Mouse (Mus musculus): ENCODE data around the gene Aimp2.

Aimp2 gene

GRCm38 (mm10) chr5:143909417-143910400 is at the start of gene Aimp2, which contains the start of gene Pms2:
TSS of gene Aimp2 (minus strand) at chr5:143909847.
TSS of gene Pms2 (plus strand) at chr5:143909964.
- in situ Hi-C loops (cut with MboI; ENCODE audit: low pct_unique_long_range_greater_than_20kb in 1 of 2, low sequenced_read_pairs in 2 of 2, unreplicated experiment in 1 of 2) = no loop called here

GRCm38 (mm10) chr5:143957101-143957500 is 47.5 kb upstream of the Aimp2 start:
- in situ Hi-C loops (cut with MboI; ENCODE audit: low pct_unique_long_range_greater_than_20kb in 1 of 2, low sequenced_read_pairs in 2 of 2, unreplicated experiment in 1 of 2) = no loop called here

GRCm38 (mm10) chr5:143950016-143950415 is 40.4 kb upstream of the Aimp2 start:
- in situ Hi-C loops (cut with MboI; ENCODE audit: low pct_unique_long_range_greater_than_20kb in 1 of 2, low sequenced_read_pairs in 2 of 2, unreplicated experiment in 1 of 2) = no loop called here

GRCm38 (mm10) chr5:143948361-143948760 is 38.7 kb upstream of the Aimp2 start:
- in situ Hi-C loops (cut with MboI; ENCODE audit: low pct_unique_long_range_greater_than_20kb in 1 of 2, low sequenced_read_pairs in 2 of 2, unreplicated experiment in 1 of 2) = no loop called here

- in situ Hi-C loops (cut with MboI; ENCODE audit: low pct_unique_long_range_greater_than_20kb in 1 of 2, low sequenced_read_pairs in 2 of 2, unreplicated experiment in 1 of 2) = no loop called here
Observed at GRCm38 (mm10) chr5:143943231-143944125, 33.8 kb upstream of the Aimp2 start.

- in situ Hi-C loops (cut with MboI; ENCODE audit: low pct_unique_long_range_greater_than_20kb in 1 of 2, low sequenced_read_pairs in 2 of 2, unreplicated experiment in 1 of 2) = no loop called here
Observed at GRCm38 (mm10) chr5:143941588-143941987, 31.9 kb upstream of the Aimp2 start.

- in situ Hi-C loops (cut with MboI; ENCODE audit: low pct_unique_long_range_greater_than_20kb in 1 of 2, low sequenced_read_pairs in 2 of 2, unreplicated experiment in 1 of 2) = no loop called here
Observed at GRCm38 (mm10) chr5:143936156-143936555, 26.5 kb upstream of the Aimp2 start.

- in situ Hi-C loops (cut with MboI; ENCODE audit: low pct_unique_long_range_greater_than_20kb in 1 of 2, low sequenced_read_pairs in 2 of 2, unreplicated experiment in 1 of 2) = no loop called here
Observed at GRCm38 (mm10) chr5:143933875-143934274, 24.2 kb upstream of the Aimp2 start.

GRCm38 (mm10) chr5:143933414-143933813 is 23.8 kb upstream of the Aimp2 start:
- in situ Hi-C loops (cut with MboI; ENCODE audit: low pct_unique_long_range_greater_than_20kb in 1 of 2, low sequenced_read_pairs in 2 of 2, unreplicated experiment in 1 of 2) = no loop called here

GRCm38 (mm10) chr5:143932831-143933230 is 23.2 kb upstream of the Aimp2 start, which contains the start of gene Rsph10b:
TSS of gene Rsph10b (plus strand) at chr5:143933035.
- in situ Hi-C loops (cut with MboI; ENCODE audit: low pct_unique_long_range_greater_than_20kb in 1 of 2, low sequenced_read_pairs in 2 of 2, unreplicated experiment in 1 of 2) = no loop called here

- in situ Hi-C loops (cut with MboI; ENCODE audit: low pct_unique_long_range_greater_than_20kb in 1 of 2, low sequenced_read_pairs in 2 of 2, unreplicated experiment in 1 of 2) = no loop called here
Observed at GRCm38 (mm10) chr5:143931863-143932580, 22.4 kb upstream of the Aimp2 start.

GRCm38 (mm10) chr5:143930656-143931055 is 21.0 kb upstream of the Aimp2 start:
- in situ Hi-C loops (cut with MboI; ENCODE audit: low pct_unique_long_range_greater_than_20kb in 1 of 2, low sequenced_read_pairs in 2 of 2, unreplicated experiment in 1 of 2) = no loop called here

GRCm38 (mm10) chr5:143929291-143929690 is 19.6 kb upstream of the Aimp2 start:
- in situ Hi-C loops (cut with MboI; ENCODE audit: low pct_unique_long_range_greater_than_20kb in 1 of 2, low sequenced_read_pairs in 2 of 2, unreplicated experiment in 1 of 2) = no loop called here

GRCm38 (mm10) chr5:143927875-143928274 is 18.2 kb upstream of the Aimp2 start, which contains the start of gene Gm42421:
TSS of gene Gm42421 (plus strand) at chr5:143928175.
- in situ Hi-C loops (cut with MboI; ENCODE audit: low pct_unique_long_range_greater_than_20kb in 1 of 2, low sequenced_read_pairs in 2 of 2, unreplicated experiment in 1 of 2) = no loop called here

- in situ Hi-C loops (cut with MboI; ENCODE audit: low pct_unique_long_range_greater_than_20kb in 1 of 2, low sequenced_read_pairs in 2 of 2, unreplicated experiment in 1 of 2) = no loop called here
Observed at GRCm38 (mm10) chr5:143924781-143925452, 15.3 kb upstream of the Aimp2 start.

- in situ Hi-C loops (cut with MboI; ENCODE audit: low pct_unique_long_range_greater_than_20kb in 1 of 2, low sequenced_read_pairs in 2 of 2, unreplicated experiment in 1 of 2) = no loop called here
Observed at GRCm38 (mm10) chr5:143918120-143918519, 8.5 kb upstream of the Aimp2 start.

GRCm38 (mm10) chr5:143917418-143917817 is 7.8 kb upstream of the Aimp2 start:
- in situ Hi-C loops (cut with MboI; ENCODE audit: low pct_unique_long_range_greater_than_20kb in 1 of 2, low sequenced_read_pairs in 2 of 2, unreplicated experiment in 1 of 2) = no loop called here

- in situ Hi-C loops (cut with MboI; ENCODE audit: low pct_unique_long_range_greater_than_20kb in 1 of 2, low sequenced_read_pairs in 2 of 2, unreplicated experiment in 1 of 2) = no loop called here
Observed at GRCm38 (mm10) chr5:143916221-143916620, 6.6 kb upstream of the Aimp2 start.
